Mouse (Mus musculus): ENCODE measurements around the gene Mgrn1. TPM values are rescaled to one million over a fixed set of nuclear protein-coding genes. Genes with fewer than 3 reads are reported as not detected.
A peak's percentile ranks its signal among the peaks of the same experiment; 100 is the strongest.

Mgrn1 gene
- polyA plus RNA-seq, 1 experiment from 2014 or later = 85.9 TPM

DNA sequence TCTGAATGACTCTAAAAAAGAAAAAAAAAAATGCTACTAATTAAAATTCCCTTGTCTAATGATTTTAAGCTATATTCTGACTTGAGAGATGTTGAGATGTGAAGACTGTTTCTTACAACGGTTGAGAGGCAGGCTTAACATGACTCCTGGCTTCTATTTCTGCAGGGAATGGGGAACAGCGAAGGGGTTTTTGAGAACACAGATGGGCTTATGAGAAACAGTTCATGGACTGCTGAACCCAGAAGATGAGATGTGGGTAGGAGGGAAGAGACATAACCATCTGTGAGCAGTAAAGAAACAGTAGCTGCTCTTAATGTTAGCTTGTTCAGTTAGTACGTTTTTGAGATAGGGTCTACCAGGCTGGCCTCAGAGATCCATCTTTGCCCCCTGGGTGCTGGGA lies 70.6 kb downstream of the Mgrn1 start:
- Histone ChIP-seq H3K27ac (no peak overlapping the region), H3K4me3 (no peak overlapping the region), H3K36me3 (peaks cover 74% of the 10 kb centered on the region), H3K27me3 (no peaks in the 10 kb centered on the region), H3K9ac (no peak overlapping the region), H3K4me2 (no peak overlapping the region), H3K9me3 (no peaks in the 10 kb centered on the region), H3K4me1 (0 out of 2 replicates have a peak, but pooled peaks cover 3% of the 10 kb centered on the region)
- no peak for ATAC-seq (ENCODE audit: insufficient number of reproducible peaks, low FRiP score, low TSS enrichment, low read depth)
- 85% methylated on average over 3 of the region's 3 CpGs for WGBS

DNA sequence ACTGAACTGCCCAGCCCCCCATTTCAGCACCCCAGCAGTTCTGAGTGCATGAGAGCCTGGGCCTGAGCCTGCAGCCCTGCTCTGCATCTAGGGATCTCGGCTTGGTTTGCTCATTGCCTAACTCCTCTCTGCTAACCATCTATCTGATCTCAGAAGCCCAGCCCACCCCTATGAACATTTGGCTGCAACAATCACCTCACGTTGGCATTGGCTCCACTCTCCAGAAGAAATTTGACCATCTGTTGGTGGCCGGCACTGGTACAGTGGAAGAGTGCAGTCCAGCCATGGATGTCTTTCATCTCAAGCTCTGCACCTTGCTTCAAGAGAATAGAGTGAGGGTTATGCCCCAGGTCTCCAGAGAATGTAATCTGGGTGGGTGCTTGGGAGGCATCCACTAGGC lies 71.4 kb downstream of the Mgrn1 start:
- ATAC-seq (ENCODE audit: insufficient number of reproducible peaks, low FRiP score, low TSS enrichment, low read depth) = no peak
- H3K9me3 ChIP-seq = no peaks in the 10 kb centered on the region

DNA sequence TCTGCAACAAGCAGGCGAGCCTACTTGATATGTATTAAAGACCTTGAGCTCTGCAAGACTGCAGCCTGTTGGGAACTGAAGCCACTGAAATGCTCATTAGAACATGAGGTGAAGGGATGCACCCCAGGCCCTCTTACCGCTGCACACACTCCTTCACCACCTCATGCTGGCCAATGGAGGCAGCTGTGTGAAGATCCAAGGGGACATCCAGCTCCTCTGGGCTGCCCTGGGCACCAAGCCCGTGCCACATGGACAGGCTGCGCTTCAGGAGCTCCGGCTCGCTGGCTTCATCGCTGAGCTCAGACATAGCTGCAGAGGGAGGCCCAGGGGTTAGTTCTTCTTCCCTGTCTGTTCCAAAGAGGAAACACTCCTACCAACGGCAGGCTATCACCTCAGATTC lies 74.2 kb downstream of the Mgrn1 start:
- no peak for ATAC-seq (ENCODE audit: insufficient number of reproducible peaks, low FRiP score, low TSS enrichment, low read depth)
- H3K36me3 ChIP-seq = peaks cover 40% of the 10 kb centered on the region
- H3K27ac ChIP-seq = no peak overlapping the region
- no peaks in the 10 kb centered on the region for H3K9me3 ChIP-seq
- H3K27me3 ChIP-seq = no peaks in the 10 kb centered on the region
- no peak overlapping the region for H3K4me3 ChIP-seq
- no peak overlapping the region for H3K9ac ChIP-seq
- WGBS = 88% methylated on average over 8 of the region's 8 CpGs
- H3K4me1 ChIP-seq = peaks cover 18% of the 10 kb centered on the region
- H3K4me2 ChIP-seq = no peak overlapping the region

More for the DNA sequence above, 71.4 kb downstream of the Mgrn1 start:
- Histone ChIP-seq H3K9ac (no peak overlapping the region), H3K27ac (no peak overlapping the region), H3K27me3 (no peaks in the 10 kb centered on the region), H3K4me2 (no peak overlapping the region), H3K36me3 (peaks cover 66% of the 10 kb centered on the region), H3K4me1 (peaks cover 5% of the 10 kb centered on the region; the same call in 1 of the 2 replicates), H3K4me3 (no peak overlapping the region)
- 90% methylated on average over 3 of the region's 3 CpGs for whole genome bisulfite sequencing

DNA sequence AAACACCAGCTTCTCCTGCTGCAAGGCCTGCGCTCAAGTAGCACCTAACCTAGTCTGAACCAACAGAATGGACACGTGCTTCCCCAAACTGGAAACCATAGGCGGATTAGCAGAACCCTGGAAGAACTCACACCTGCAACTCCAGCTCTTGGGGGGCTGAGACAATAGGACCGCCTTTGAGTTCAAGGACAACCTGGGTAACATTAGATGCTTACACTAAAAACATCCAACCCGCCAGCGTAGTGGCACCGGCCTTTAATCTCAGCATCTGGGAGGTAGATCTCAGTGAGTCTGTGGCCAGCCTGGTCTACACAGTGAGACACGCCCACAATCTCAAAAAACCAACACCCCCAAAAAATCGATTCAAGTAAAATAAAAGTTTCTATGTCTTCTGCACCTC lies 77.3 kb downstream of the Mgrn1 start:
- Histone ChIP-seq H3K27ac (no peak overlapping the region), H3K36me3 (0 out of 2 replicates have a peak, but pooled peaks cover 12% of the 10 kb centered on the region), H3K9ac (peak overlapping the region; percentile 85), H3K4me3 (peak overlapping the region; percentile 99), H3K4me1 (peaks cover 18% of the 10 kb centered on the region), H3K27me3 (no peaks in the 10 kb centered on the region), H3K4me2 (peak overlapping the region; percentile 77), H3K9me3 (no peaks in the 10 kb centered on the region)
- no peak for ATAC-seq (ENCODE audit: insufficient number of reproducible peaks, low FRiP score, low TSS enrichment, low read depth)
- 38% methylated on average over 9 of the region's 9 CpGs for WGBS

GRCm38 (mm10) chr16:4963797-4964709 lies 78.0 kb downstream of the Mgrn1 start, which contains the start of gene Anks3:
Anks3 (minus strand) TSS chr16:4964205.
- WGBS = under 1% methylated on average over 76 of the region's 76 CpGs

DNA sequence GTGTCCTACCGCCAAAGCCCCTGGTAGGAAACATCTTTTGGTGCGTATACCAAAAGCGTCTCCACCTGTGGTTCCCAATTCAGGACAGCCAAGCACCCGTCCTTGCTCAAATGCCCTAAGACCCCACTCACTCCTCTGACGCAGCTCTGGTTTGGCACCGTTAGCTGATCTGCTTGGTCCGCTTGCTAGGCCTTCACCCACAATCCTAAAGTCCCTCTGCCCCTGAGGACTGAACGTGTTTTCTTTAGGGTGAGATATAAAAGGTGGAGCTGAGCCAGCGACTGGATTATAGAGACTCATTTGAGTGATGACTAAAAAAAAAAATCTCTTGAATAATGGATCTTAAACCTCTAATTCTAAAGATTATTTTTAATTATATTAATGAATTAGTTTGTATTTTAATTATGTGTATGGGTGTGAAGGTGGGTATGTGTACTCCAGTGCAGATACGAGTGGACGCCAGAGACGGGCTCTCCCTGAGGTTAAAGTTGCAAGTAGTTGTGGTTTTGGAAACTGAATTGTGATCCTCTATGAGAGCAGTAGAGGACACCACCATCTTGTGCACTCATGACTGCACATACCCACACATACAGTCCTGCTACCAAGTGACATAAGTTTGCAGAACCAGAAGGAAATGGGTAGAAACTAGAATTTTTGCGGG lies 78.8 kb downstream of the Mgrn1 start:
- Histone ChIP-seq H3K27me3 (no peaks in the 10 kb centered on the region), H3K4me1 (peaks cover 15% of the 10 kb centered on the region), H3K9ac (peak overlapping the region; percentile 44; the same call in 1 of the 2 replicates), H3K4me3 (peak overlapping the region; percentile 99), H3K4me2 (peak overlapping the region; percentile 77), H3K27ac (peak overlapping the region; percentile 83), H3K9me3 (no peaks in the 10 kb centered on the region), H3K36me3 (0 out of 2 replicates have a peak, but pooled peaks cover 4% of the 10 kb centered on the region)
- WGBS = 21% methylated on average over 13 of the region's 13 CpGs
- ATAC-seq (ENCODE audit: insufficient number of reproducible peaks, low FRiP score, low TSS enrichment, low read depth) = no peak

More at GRCm38 (mm10) chr16:4963797-4964709, 78.0 kb downstream of the Mgrn1 start, which contains the start of gene Anks3:
- H3K9ac ChIP-seq = peak within 1 kb of the TSS; percentile 85
- peaks cover 17% of the 10 kb centered on the region for H3K4me1 ChIP-seq
- H3K36me3 ChIP-seq = 0 out of 2 replicates have a peak, but pooled peaks cover 10% of the 10 kb centered on the region
- H3K27me3 ChIP-seq = no peaks in the 10 kb centered on the region
- H3K9me3 ChIP-seq = no peaks in the 10 kb centered on the region
- peak within 1 kb of the TSS; percentile 99 for H3K4me3 ChIP-seq
- peak; percentile 97 for ATAC-seq (ENCODE audit: insufficient number of reproducible peaks, low FRiP score, low TSS enrichment, low read depth)
- H3K27ac ChIP-seq = peak within 1 kb of the TSS; percentile 83
- H3K4me2 ChIP-seq = peak within 1 kb of the TSS; percentile 77

DNA sequence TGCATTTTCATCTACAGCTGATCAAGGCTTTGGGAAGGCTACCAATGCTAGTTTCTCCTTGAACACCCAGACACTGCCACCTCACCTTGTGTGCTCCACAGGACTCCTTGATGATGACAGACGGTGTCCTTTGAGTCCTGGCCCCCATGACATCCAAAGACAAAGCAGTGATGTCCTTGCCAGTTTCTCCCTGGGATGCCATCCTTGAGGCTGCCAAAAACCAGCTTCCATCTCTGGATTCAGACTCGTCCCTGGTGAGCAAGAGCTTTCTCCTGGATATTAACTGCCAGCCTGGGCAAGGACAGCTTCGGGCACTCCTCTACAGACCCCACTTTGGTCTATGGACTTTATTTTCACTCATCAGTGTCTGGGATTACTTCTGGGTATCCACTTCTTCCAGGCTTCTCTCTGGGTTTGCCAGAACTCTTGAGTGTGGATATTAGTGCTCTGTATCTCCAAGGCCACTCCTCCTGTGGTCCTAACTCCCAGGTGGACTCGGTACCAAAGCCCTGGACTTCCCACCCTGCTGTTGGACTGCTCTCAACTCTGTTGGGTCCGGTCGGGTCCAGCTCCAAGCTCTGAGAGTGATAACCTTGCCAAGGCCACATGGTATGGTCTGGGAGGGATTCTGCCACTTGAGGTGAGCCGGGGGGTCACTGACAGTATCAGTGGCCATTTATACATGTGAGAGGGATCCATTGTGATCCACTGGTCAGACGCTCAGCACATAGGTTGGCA lies 79.5 kb downstream of the Mgrn1 start:
- no peak overlapping the region for H3K27ac ChIP-seq
- no peaks in the 10 kb centered on the region for H3K27me3 ChIP-seq
- WGBS = 91% methylated on average over 8 of the region's 8 CpGs
- peaks cover 15% of the 10 kb centered on the region for H3K4me1 ChIP-seq
- H3K9ac ChIP-seq = no peak overlapping the region
- ATAC-seq (ENCODE audit: insufficient number of reproducible peaks, low FRiP score, low TSS enrichment, low read depth) = no peak
- no peak overlapping the region for H3K4me3 ChIP-seq
- no peaks in the 10 kb centered on the region for H3K36me3 ChIP-seq
- H3K9me3 ChIP-seq = no peaks in the 10 kb centered on the region
- peak overlapping the region; percentile 77; the same call in 1 of the 2 replicates for H3K4me2 ChIP-seq

DNA sequence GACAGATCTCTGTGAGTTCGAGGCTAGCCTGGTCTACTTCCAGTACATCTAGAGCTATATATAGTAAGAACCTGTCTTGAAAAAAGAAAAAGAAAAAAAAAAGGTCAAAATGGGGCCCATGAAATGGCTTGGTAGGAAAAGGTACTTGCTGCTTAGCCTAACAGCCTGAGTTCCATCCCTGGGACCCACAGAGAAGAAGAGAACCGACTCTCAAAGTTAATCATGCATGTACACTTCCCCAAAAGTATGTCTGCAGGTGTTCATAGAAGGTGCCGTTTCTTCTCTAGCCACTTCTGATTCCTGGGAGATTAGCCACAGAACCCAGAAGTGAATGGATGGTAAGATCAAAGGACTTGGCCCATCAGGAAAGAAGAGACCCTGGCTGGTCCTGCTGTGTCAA lies 82.4 kb downstream of the Mgrn1 start:
- no peaks in the 10 kb centered on the region for H3K27me3 ChIP-seq
- H3K4me3 ChIP-seq = no peak overlapping the region
- 81% methylated on average over 3 of the region's 3 CpGs for WGBS
- H3K4me1 ChIP-seq = peaks cover 4% of the 10 kb centered on the region
- ATAC-seq (ENCODE audit: insufficient number of reproducible peaks, low FRiP score, low TSS enrichment, low read depth) = no peak
- H3K36me3 ChIP-seq = no peaks in the 10 kb centered on the region
- no peak overlapping the region for H3K4me2 ChIP-seq
- H3K9ac ChIP-seq = 0 out of 2 replicates have a peak overlapping the region, but pooled peaks have one; percentile 1
- no peak overlapping the region for H3K27ac ChIP-seq
- H3K9me3 ChIP-seq = no peaks in the 10 kb centered on the region

DNA sequence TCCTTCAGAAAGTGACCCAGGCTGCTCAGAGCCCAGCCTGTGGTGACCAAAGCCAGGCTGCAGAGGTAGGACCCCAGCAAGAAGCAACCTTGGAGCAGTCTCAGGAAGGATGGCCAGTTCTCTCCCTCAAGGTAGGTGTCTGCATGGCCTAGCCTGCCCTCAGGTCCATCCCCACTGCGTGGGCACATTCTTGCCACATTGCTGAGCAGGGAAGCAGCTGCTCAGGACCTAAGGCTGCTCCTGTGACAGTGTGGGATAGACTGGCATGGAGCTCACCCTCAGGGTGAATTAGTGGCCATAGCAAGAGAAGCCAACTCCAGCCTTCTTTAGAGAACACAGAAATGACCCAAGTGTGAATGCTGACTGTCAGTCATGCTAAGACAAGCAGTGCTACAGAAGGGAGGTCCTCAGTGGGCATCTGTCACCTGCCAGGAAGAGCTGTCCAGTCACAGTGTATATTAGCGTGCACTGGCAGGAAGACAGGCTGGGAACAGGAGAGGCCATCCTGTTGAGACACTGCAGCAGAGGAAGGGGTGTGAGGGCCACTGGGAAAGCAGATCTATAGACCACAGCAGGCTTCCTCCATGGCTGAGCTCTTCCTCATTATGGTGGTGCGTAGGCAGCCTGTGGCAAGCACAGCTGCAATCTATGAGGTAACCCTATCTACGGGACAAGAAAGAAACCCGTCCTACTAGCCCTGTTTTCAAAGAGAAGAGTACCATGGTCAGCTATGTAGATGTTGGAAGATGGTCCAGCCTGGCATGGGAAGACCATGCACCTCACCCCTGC lies 83.2 kb downstream of the Mgrn1 start:
- WGBS = 80% methylated on average over 5 of the region's 5 CpGs
- ATAC-seq (ENCODE audit: insufficient number of reproducible peaks, low FRiP score, low TSS enrichment, low read depth) = no peak
- H3K36me3 ChIP-seq = no peaks in the 10 kb centered on the region
- H3K27ac ChIP-seq = no peak overlapping the region
- no peaks in the 10 kb centered on the region for H3K9me3 ChIP-seq
- no peak overlapping the region for H3K4me2 ChIP-seq
- H3K4me1 ChIP-seq = peaks cover 3% of the 10 kb centered on the region
- no peak overlapping the region for H3K4me3 ChIP-seq
- H3K9ac ChIP-seq = peak overlapping the region; percentile 1; the same call in 1 of the 2 replicates
- H3K27me3 ChIP-seq = no peaks in the 10 kb centered on the region

DNA sequence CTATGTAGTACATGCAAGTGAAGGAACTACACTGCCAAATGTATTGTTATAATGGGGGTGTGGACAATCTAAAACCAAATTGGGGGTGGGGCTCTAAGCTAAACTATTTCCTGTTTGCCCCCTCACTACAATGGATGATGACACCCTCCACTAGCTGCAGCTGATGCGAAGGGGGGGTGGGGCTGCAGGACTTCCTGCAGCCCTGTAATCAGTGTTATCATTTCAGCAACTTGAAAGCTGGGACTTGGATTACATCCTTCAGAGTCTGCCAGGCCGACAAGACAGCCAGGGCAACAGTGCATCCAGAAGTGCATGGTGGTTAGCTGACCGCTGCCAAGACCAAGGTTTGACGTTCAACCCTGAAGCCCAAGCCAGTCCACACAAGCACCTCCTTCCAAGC lies 85.6 kb downstream of the Mgrn1 start:
- Histone ChIP-seq H3K4me1 (no peaks in the 10 kb centered on the region), H3K9ac (no peak overlapping the region), H3K27me3 (no peaks in the 10 kb centered on the region), H3K4me3 (no peak overlapping the region), H3K9me3 (no peaks in the 10 kb centered on the region), H3K36me3 (no peaks in the 10 kb centered on the region), H3K27ac (no peak overlapping the region), H3K4me2 (no peak overlapping the region)
- ATAC-seq (ENCODE audit: insufficient number of reproducible peaks, low FRiP score, low TSS enrichment, low read depth) = no peak
- WGBS = 71% methylated on average over 4 of the region's 4 CpGs

DNA sequence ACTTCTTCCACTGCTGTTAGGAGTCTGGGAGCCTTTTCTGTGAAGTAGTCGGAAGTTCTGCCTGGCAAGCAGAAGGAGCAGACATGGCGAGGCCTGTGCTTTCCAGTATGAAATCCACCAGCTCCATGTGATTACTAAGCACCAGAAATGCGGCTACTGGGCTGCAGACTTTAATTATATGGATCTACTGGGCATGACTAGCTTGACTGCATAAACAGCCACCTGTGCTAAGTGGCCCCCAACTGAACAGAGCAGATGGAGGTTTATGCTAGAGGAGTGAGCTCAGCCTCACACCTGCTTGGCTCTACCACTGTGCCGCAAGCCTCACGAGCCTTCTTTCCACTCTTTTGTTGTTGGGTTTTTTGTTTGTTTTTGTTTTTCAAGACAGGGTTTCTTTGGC lies 88.5 kb downstream of the Mgrn1 start:
- H3K4me2 ChIP-seq = no peak overlapping the region
- H3K9ac ChIP-seq = no peak overlapping the region
- 80% methylated on average over 5 of the region's 5 CpGs for WGBS
- no peaks in the 10 kb centered on the region for H3K36me3 ChIP-seq
- no peaks in the 10 kb centered on the region for H3K9me3 ChIP-seq
- H3K27ac ChIP-seq = no peak overlapping the region
- no peak for ATAC-seq (ENCODE audit: insufficient number of reproducible peaks, low FRiP score, low TSS enrichment, low read depth)
- H3K27me3 ChIP-seq = no peaks in the 10 kb centered on the region
- no peak overlapping the region for H3K4me3 ChIP-seq
- no peaks in the 10 kb centered on the region for H3K4me1 ChIP-seq
